Mouse (Mus musculus): ENCODE results near the gene Amy1. TPM values are rescaled to one million over a fixed set of nuclear protein-coding genes. Genes with fewer than 3 reads are reported as not detected.
"Not testable (repeated sequence)": the region's sequence is repeated elsewhere in the genome, so short reads cannot be mapped to it uniquely, and the experiment has no call there.

Gene Amy1
- 4.1 and 5.5 TPM in 2 replicates for polyA plus RNA-seq (2016; fragmentation: Nextera tagmentation; extraction: Ambion mirVana)

DNA sequence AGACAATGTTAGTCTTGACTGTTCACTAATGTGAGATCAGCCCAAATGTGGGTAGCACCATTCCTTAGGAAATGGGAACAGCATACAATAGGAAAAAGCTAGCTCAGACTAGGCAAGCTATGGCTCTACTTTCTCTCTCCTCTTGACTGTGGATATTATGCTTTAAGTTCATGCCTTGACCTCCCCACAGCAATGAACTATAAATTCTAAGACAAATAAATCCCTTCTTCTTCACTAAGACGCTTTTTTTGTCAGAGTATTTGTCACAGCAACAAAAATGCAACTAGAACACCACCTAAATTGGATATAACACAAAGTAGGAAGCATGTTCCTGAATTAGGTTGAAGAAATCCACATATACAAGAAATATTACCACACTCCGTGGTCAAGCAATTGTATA, at the start of gene Amy1:
TSS of gene Amy1 (minus strand) at position 101 of the 400 bp plus-strand sequence.
- no peak for ATAC-seq (ENCODE audit: low FRiP score)

DNA sequence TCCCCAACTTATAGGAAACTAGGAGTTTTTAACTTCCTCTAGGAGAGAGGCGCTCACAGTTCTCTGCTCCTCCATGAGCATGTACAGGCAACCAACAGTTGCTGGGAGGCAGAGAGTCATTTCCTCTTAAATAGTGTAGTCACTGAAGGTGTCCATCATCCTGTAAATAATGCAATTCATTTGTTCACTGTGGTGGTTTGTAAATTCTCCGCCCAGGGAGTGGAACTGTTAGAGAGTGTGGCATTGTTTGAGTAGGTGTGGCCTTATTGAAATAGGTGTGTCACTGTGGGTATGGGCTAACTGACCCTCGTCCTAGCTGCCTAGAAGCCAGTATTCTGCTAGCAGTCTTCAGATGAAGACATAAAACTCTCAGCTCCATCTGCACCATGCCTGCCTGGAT, 47.8 kb upstream of the Amy1 start:
- Histone ChIP-seq H3K4me3 (replicated peaks) (no peak overlapping the region), H3K36me3 (replicated peaks) (no peaks in the 10 kb centered on the region), H3K4me2 (no peak overlapping the region), H3K4me1 (no peaks in the 10 kb centered on the region), H3K9ac (no peak overlapping the region), H3K27ac (no peak overlapping the region), H3K9me3 (no peaks in the 10 kb centered on the region), H3K27me3 (no peaks in the 10 kb centered on the region)
- ATAC-seq (ENCODE audit: low FRiP score), result no peak
- 83% methylated on average over 3 of the region's 3 CpGs for WGBS

More for the DNA sequence above, at the start of gene Amy1:
- Histone ChIP-seq H3K9me3 (no peaks in the 10 kb centered on the region), H3K27me3 (no peaks in the 10 kb centered on the region), H3K27ac (no peak within 1 kb of the TSS), H3K4me3 (replicated peaks) (no peak within 1 kb of the TSS), H3K4me2 (no peak within 1 kb of the TSS), H3K36me3 (replicated peaks) (peaks cover 13% of the 10 kb centered on the region), H3K4me1 (no peaks in the 10 kb centered on the region), H3K9ac (no peak within 1 kb of the TSS)
- WGBS, result 95% methylated on average over 2 of the region's 2 CpGs

DNA sequence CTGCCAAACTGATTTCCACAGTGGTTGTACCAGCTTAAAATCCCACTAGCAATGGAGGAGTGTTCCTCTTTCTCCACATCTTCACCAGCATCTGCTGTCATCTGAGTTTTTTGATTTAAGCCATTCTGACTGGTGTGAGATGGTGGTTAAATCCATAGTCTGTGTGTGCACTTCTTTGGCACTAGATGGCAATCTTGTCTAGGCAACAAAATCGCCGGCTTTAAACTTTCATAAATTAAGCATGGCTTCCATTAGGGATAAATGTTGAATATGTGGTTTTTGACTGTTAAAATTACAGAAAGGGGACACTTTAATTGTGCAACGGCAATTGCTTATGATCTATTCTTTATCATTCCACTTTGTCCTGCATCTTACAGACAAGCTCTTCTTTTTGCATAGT, 44.9 kb upstream of the Amy1 start:
- not testable (repeated sequence) for H3K27ac ChIP-seq; H3K9ac ChIP-seq; H3K9me3 ChIP-seq; H3K4me1 ChIP-seq; H3K27me3 ChIP-seq; H3K4me2 ChIP-seq; H3K36me3 ChIP-seq (replicated peaks); H3K4me3 ChIP-seq (replicated peaks)
- WGBS, result 54% methylated on average over 3 of the region's 3 CpGs
- peak; percentile 44; the same call in 1 of the 2 replicates for ATAC-seq (ENCODE audit: low FRiP score)

DNA sequence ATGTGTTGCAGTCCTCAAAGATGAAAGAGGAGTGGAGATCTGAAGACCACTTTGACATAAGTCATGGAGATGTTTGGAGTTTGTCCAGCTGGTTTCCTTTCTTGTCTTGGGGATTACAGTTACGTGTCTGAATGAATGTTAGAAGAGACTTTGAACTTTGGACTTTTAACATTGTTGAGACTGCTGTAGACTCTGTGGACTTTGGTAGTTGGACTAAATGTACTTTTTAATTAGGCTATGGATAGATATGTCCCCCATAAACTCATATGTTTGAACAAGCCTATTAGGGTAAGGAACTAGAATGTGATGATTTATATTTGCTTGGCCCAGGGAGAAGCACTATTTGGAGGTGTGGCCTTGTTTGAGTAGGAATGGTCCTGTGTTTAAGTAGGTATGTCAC, 33.0 kb upstream of the Amy1 start:
- H3K9ac ChIP-seq, result no peak overlapping the region
- H3K4me3 ChIP-seq (replicated peaks), result no peak overlapping the region
- H3K36me3 ChIP-seq (replicated peaks), result no peaks in the 10 kb centered on the region
- WGBS, result 85% methylated on average over 1 of the region's 1 CpGs
- H3K9me3 ChIP-seq, result no peaks in the 10 kb centered on the region
- H3K4me1 ChIP-seq, result no peaks in the 10 kb centered on the region
- no peaks in the 10 kb centered on the region for H3K27me3 ChIP-seq
- no peak overlapping the region for H3K27ac ChIP-seq
- no peak overlapping the region for H3K4me2 ChIP-seq
- ATAC-seq (ENCODE audit: low FRiP score), result no peak

DNA sequence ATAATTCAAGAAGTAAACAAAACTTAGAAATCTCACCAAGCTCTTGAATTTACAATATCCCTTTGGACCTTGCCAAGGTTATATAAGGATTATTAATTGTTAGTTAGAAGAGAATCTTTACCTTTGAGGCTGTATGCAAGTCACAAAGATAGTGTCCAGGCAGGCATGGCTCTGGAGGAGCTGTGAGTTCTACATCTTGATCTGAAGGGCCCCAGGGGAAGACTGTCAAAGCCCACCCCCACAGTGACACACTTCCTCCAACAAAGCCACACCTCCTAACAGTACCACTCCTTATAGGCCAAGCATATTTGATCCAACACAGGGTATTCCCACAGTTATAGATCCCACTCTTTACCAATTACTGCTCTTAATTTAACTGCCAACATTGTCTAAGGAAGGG, 27.7 kb upstream of the Amy1 start:
- H3K9me3 ChIP-seq, result no peaks in the 10 kb centered on the region
- no peak overlapping the region for H3K9ac ChIP-seq
- H3K4me1 ChIP-seq, result peaks cover 7% of the 10 kb centered on the region
- no peak overlapping the region for H3K4me3 ChIP-seq (replicated peaks)
- H3K4me2 ChIP-seq, result no peak overlapping the region
- H3K27me3 ChIP-seq, result no peaks in the 10 kb centered on the region
- H3K36me3 ChIP-seq (replicated peaks), result no peaks in the 10 kb centered on the region
- no peak overlapping the region for H3K27ac ChIP-seq
- no peak for ATAC-seq (ENCODE audit: low FRiP score)

DNA sequence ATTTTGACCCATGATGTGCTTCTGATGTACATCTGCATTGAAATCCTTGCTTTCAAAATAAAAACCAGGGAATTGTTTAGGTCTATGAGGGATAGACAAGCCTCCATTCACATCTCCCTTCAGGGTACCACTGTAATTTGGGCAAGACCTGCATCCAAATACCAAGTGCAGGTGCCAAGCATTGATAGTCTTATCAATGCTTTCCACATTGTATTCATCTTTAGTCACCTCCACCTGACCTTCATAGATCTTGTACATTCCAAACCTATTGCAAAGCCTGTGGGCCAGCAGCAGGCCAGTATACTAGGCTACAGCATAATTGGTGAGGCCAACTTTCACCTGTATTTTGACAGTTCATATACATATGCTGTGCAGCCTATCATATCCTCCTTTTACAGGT, 25.1 kb upstream of the Amy1 start:
- H3K4me3 ChIP-seq (replicated peaks), result no peak overlapping the region
- no peak overlapping the region for H3K4me2 ChIP-seq
- no peak overlapping the region for H3K27ac ChIP-seq
- H3K9me3 ChIP-seq, result no peaks in the 10 kb centered on the region
- H3K4me1 ChIP-seq, result peaks cover 7% of the 10 kb centered on the region
- ATAC-seq (ENCODE audit: low FRiP score), result no peak
- peaks cover 1% of the 10 kb centered on the region; the same call in 1 of the 2 replicates for H3K36me3 ChIP-seq (replicated peaks)
- H3K27me3 ChIP-seq, result no peaks in the 10 kb centered on the region
- H3K9ac ChIP-seq, result no peak overlapping the region

DNA sequence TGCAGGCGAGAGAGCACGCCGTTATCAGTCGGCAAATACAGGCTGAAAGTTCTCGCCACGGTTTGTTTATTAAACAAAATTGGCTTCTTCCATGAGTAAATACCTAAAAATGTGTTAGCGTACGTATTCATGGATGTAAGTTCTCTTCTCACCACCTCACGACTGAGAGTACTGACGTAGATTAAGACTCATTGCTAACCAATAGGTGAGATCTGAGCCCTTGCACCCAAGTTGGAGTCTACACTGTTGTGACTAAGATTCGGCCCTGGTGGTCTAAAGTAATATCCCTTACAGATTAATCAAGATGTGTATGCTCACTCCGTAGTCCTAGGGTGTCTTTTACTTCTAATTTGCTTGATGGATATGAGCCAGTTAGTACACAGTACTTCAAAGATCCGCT, 24.1 kb upstream of the Amy1 start:
- Histone ChIP-seq H3K9ac (peak overlapping the region; percentile 82), H3K27ac (peak overlapping the region; percentile 99), H3K4me3 (replicated peaks) (peak overlapping the region; percentile 73), H3K4me2 (peak overlapping the region; percentile 72), H3K36me3 (replicated peaks) (peaks cover 7% of the 10 kb centered on the region), H3K27me3 (no peaks in the 10 kb centered on the region), H3K9me3 (no peaks in the 10 kb centered on the region), H3K4me1 (peaks cover 7% of the 10 kb centered on the region)
- ATAC-seq (ENCODE audit: low FRiP score), result peak; percentile 18; the same call in 1 of the 2 replicates
- 22% methylated on average over 13 of the region's 13 CpGs for WGBS

DNA sequence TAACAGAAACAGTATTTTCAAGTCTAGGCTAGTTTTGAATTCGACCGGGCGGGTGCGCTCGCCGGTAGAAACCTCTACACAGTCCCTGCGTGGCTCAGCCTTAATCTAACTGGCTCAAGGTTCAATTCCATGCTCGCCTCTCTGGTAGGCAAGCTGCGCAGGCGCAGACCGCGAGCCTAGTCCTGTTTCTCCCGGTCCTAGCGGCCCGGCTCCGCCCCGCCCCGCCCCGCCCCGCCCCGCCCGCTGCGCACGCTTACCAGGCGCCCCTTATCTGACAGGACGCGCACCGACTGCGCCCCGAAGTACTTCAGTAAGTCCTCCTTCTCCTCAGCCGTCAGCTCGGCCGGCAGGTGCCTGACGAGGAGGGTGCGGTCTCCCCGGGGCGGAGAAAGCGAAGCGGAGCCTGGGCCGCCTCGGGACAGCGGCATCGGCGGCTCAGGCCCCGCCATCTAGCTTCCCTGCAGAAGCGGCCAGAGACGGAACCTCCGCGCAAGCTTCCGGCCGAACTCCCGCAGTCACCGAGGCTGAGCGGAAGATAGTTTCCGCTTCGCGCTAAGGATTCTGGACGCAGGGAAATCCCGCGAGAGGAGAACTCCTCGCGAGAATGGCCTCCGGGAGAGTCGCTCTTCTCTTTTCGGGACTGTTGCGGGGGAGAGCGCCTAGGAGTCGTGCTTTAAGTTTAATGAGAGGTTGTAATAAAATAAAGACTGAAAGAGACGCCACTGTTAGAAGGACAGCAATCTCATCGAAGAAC, 23.3 kb upstream of the Amy1 start, which contains the start of gene Rnpc3:
TSS of gene Rnpc3 (minus strand) at position 544 of the 754 bp plus-strand sequence.
- under 1% methylated on average over 70 of the region's 70 CpGs for WGBS
- ATAC-seq (ENCODE audit: low FRiP score), result peak; percentile 97
- peaks cover 7% of the 10 kb centered on the region for H3K4me1 ChIP-seq
- H3K27me3 ChIP-seq, result no peaks in the 10 kb centered on the region
- H3K9ac ChIP-seq, result peak within 1 kb of the TSS; percentile 82
- peak within 1 kb of the TSS; percentile 99 for H3K27ac ChIP-seq
- H3K36me3 ChIP-seq (replicated peaks), result peaks cover 7% of the 10 kb centered on the region
- H3K4me2 ChIP-seq, result peak within 1 kb of the TSS; percentile 72
- peak within 1 kb of the TSS; percentile 73 for H3K4me3 ChIP-seq (replicated peaks)
- no peaks in the 10 kb centered on the region for H3K9me3 ChIP-seq

DNA sequence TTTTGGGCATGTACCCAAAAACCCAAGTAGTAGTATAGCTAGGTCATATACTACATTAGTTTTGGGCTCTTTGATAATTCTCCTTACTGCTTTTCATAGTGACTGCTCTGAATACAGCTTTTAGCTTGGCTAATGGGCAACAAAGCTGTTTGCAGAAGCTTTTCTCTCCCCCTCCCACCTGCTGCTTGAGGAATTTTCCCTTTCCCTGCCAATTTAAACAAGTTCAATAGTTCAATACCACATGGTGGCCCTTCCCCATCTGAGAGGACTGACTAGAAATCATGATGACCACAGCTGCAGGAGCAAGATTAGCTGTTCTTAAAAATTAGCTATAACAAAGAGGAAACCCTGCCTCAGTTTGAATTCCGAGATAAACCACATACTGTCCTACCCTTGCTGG, 15.7 kb downstream of the Amy1 start:
- Histone ChIP-seq H3K9me3 (no peaks in the 10 kb centered on the region), H3K36me3 (replicated peaks) (peaks cover 3% of the 10 kb centered on the region; the same call in 1 of the 2 replicates), H3K9ac (no peak overlapping the region), H3K27me3 (no peaks in the 10 kb centered on the region), H3K4me1 (0 out of 2 replicates have a peak, but pooled peaks cover 3% of the 10 kb centered on the region), H3K4me2 (no peak overlapping the region), H3K4me3 (replicated peaks) (no peak overlapping the region), H3K27ac (no peak overlapping the region)
- WGBS, result 32% methylated on average over 1 of the region's 1 CpGs
- peak; percentile 23; the same call in 1 of the 2 replicates for ATAC-seq (ENCODE audit: low FRiP score)

DNA sequence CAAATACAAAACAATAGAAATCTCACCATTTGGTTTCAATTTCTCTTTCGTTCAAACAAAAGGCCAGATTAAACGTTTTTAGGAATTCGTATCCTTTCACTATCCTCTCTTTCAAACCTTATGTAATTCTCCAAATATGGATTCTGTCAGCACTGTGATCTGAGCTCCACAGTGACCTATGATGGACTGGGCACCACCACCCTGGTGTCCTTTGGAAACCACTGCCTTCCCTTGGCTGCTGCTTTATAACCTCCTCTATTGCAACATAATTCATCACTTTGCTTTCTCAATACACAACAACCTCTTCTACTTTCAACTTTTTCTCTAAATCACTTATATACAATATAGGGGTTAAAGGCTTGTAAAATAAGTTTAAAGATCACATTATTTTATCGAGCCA, 31.9 kb downstream of the Amy1 start:
- no peak overlapping the region for H3K4me2 ChIP-seq
- H3K4me1 ChIP-seq, result no peaks in the 10 kb centered on the region
- H3K36me3 ChIP-seq (replicated peaks), result no peaks in the 10 kb centered on the region
- no peaks in the 10 kb centered on the region for H3K9me3 ChIP-seq
- no peak for ATAC-seq (ENCODE audit: low FRiP score)
- 82% methylated on average over 4 of the region's 4 CpGs for WGBS
- H3K27ac ChIP-seq, result no peak overlapping the region
- no peak overlapping the region for H3K9ac ChIP-seq
- H3K27me3 ChIP-seq, result no peaks in the 10 kb centered on the region
- no peak overlapping the region for H3K4me3 ChIP-seq (replicated peaks)

DNA sequence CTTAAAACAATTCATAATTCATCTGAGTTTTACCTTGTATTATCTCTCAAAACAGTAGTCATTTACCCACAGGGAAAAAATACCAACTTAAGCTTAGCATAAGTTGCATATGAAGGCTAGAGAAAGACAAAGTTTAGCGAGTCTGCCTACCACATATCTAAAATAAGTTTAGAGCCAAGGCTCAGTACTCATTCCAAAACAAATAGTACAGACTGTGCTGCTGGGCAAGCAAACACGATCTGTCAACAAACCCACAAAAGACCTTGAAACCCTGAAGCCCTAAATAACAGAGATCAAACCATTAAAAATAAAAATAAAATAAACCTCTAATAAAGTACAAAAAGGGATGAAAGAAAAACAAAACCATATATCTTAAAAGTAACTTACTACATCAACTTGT, 32.4 kb downstream of the Amy1 start:
- no peak overlapping the region for H3K4me2 ChIP-seq
- no peaks in the 10 kb centered on the region for H3K4me1 ChIP-seq
- H3K27me3 ChIP-seq, result no peaks in the 10 kb centered on the region
- no peak overlapping the region for H3K4me3 ChIP-seq (replicated peaks)
- H3K9ac ChIP-seq, result no peak overlapping the region
- no peak for ATAC-seq (ENCODE audit: low FRiP score)
- 90% methylated on average over 2 of the region's 2 CpGs for WGBS
- no peaks in the 10 kb centered on the region for H3K9me3 ChIP-seq
- H3K36me3 ChIP-seq (replicated peaks), result no peaks in the 10 kb centered on the region
- H3K27ac ChIP-seq, result no peak overlapping the region

DNA sequence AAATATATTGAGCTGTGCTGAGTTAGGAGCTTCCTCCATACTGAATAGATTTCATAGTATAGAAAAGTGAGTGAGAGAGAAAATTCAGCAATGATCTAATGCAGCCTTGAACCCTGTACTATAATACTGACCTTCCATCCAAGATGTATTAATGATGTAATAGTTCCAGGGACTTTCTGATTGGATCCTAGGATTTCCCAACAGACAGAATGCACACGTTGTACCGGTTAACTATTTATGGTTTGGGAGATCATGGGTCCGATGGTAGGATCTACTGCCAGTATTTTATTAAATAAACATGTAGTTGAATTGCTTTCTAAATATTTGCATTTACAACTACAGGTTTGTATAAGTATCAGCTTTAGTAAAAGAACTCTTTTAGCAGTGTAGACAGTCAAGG, 34.3 kb downstream of the Amy1 start:
- Histone ChIP-seq H3K9me3 (no peaks in the 10 kb centered on the region), H3K9ac (no peak overlapping the region), H3K4me1 (no peaks in the 10 kb centered on the region), H3K27ac (no peak overlapping the region), H3K4me3 (replicated peaks) (no peak overlapping the region), H3K4me2 (no peak overlapping the region), H3K27me3 (no peaks in the 10 kb centered on the region), H3K36me3 (replicated peaks) (no peaks in the 10 kb centered on the region)
- no peak for ATAC-seq (ENCODE audit: low FRiP score)
- 90% methylated on average over 3 of the region's 3 CpGs for WGBS

DNA sequence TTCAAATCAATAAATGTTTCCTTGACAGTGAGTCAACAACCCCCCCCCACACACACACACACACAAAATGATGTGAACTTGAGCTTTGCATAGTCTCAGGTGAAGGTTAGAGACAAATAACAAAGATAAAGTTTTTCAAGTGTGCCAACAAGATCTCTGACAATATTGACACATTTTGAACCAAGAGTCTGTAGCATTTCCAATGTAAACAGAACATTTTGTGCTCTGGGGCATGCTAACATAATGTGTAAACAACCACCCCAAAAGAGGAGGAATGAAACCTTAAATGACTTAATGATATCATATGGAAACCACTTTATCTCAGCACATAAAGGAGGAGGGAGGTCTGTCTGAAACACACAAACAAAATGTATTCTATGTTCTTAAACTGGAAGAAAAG, 66.8 kb downstream of the Amy1 start:
- no peaks in the 10 kb centered on the region for H3K27me3 ChIP-seq
- H3K36me3 ChIP-seq (replicated peaks), result no peaks in the 10 kb centered on the region
- no peak overlapping the region for H3K4me3 ChIP-seq (replicated peaks)
- ATAC-seq (ENCODE audit: low FRiP score), result no peak
- no peaks in the 10 kb centered on the region for H3K9me3 ChIP-seq
- no peak overlapping the region for H3K27ac ChIP-seq
- no peaks in the 10 kb centered on the region for H3K4me1 ChIP-seq
- H3K9ac ChIP-seq, result no peak overlapping the region
- no peak overlapping the region for H3K4me2 ChIP-seq
